Mouse (Mus musculus): Measurements from ENCODE around the gene Hpca. TPM values are rescaled to one million over a fixed set of nuclear protein-coding genes. Genes with fewer than 3 reads are reported as not detected.

The Hpca gene
- total and polyA plus RNA-seq, 2 experiments = 0.18 to 0.23 TPM

DNA sequence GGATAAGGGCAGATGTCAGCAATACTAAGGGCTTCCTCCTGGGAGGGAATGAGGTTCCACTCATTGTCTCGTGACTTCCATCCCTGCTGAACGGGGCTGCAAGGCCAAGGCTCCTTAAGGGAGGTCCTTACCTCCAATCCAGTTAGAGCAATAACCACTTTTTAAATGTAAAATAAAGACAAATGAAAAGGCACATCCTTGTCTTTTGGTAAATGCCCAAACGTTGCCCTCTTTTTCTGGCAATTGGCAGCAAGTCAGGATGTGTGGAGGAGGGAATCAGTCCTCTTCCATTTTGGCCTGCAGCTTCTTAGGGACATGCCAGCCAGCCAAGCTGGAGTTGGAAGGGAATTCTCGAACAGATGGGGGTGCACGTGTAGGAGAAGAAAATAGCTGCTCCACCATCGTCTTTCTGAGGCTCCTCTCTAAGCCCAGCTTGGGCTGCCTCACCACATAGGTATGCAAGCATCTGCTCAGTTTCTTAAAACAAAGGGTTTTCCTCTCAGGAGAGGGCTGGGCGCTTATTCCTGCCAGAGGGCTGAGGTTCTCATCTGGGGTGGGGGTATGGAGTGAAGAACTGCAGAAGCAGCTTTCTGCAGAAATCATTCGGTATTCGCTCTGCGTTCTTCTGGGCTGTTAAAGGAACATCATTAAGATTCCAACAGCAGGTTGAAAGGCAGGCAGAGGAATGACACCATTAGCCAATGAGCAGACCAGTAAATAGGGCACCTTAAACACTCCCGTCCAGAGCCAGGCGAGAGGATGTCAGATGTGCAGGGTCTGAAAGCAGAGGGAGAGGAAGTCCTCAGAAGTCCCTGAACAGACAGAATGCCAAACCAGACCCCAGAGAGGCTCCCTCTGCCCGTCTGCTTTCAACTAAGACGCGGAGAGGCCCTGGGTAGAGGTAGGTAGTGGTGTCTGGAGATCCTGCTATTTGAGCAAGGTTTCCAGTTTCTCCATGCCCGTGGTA, 22.8 kb upstream of the Hpca start:
- Histone ChIP-seq H3K27me3 (ENCODE audit: control insufficient read depth, insufficient read depth, low read length) (no peaks in the 10 kb centered on the region), H3K9ac (ENCODE audit: low read depth, low read length) (no peak overlapping the region), H3K79me2 (ENCODE audit: control insufficient read depth, insufficient read depth, low read length) (no peaks in the 10 kb centered on the region), H3K27ac (replicated peaks; ENCODE audit: insufficient read depth, low read depth, low read length) (no peak overlapping the region), H3K4me1 (ENCODE audit: control insufficient read depth, insufficient read depth, low read length) (peaks cover 16% of the 10 kb centered on the region), H3K4me3 (ENCODE audit: insufficient read depth, low read depth, low read length) (no peak overlapping the region), H3K36me3 (ENCODE audit: control insufficient read depth, insufficient read depth, low read length) (peaks cover 1% of the 10 kb centered on the region)
- WGBS = 87% methylated on average over 16 of the region's 16 CpGs
- TF ChIP-seq CTCF (IDR thresholded peaks at IDR 0.05; ENCODE audit: low read depth, low read length) = no peak
- no peak for TF ChIP-seq POLR2A (IDR thresholded peaks at IDR 0.05; ENCODE audit: extremely low read depth, insufficient read depth, low read length)
- no peak for DNase-seq (ENCODE audit: extremely low read depth, low read depth, low spot score)

DNA sequence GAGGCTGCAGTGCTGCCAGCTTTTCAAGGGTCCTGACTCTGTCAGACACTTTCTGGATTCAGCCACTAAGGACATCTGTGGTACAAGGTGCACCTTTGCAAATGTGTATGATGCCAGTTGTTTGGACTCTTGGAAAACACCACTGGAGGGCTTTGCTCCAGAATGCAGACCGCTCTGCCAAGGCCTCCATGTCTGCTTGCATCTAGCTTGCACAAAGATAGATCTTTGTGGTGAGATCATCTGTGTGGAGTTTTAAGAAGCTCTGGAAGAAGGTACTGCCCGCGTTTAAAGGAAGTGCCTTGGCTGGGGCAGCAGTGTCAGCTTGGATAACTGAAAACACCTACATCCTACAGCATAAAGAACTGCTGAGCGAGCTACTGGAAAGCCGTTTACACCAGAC, 21.7 kb upstream of the Hpca start:
- peaks cover 16% of the 10 kb centered on the region for H3K4me1 ChIP-seq (ENCODE audit: control insufficient read depth, insufficient read depth, low read length)
- no peak overlapping the region for H3K27ac ChIP-seq (replicated peaks; ENCODE audit: insufficient read depth, low read depth, low read length)
- DNase-seq (ENCODE audit: extremely low read depth, low read depth, low spot score) = peak; percentile 22
- no peaks in the 10 kb centered on the region for H3K27me3 ChIP-seq (ENCODE audit: control insufficient read depth, insufficient read depth, low read length)
- no peaks in the 10 kb centered on the region for H3K36me3 ChIP-seq (ENCODE audit: control insufficient read depth, insufficient read depth, low read length)
- TF ChIP-seq CTCF (IDR thresholded peaks at IDR 0.05; ENCODE audit: low read depth, low read length) = no peak
- no peak for TF ChIP-seq POLR2A (IDR thresholded peaks at IDR 0.05; ENCODE audit: extremely low read depth, insufficient read depth, low read length)
- no peak overlapping the region for H3K9ac ChIP-seq (ENCODE audit: low read depth, low read length)
- 87% methylated on average over 5 of the region's 5 CpGs for WGBS
- no peaks in the 10 kb centered on the region for H3K79me2 ChIP-seq (ENCODE audit: control insufficient read depth, insufficient read depth, low read length)
- no peak overlapping the region for H3K4me3 ChIP-seq (ENCODE audit: insufficient read depth, low read depth, low read length)

DNA sequence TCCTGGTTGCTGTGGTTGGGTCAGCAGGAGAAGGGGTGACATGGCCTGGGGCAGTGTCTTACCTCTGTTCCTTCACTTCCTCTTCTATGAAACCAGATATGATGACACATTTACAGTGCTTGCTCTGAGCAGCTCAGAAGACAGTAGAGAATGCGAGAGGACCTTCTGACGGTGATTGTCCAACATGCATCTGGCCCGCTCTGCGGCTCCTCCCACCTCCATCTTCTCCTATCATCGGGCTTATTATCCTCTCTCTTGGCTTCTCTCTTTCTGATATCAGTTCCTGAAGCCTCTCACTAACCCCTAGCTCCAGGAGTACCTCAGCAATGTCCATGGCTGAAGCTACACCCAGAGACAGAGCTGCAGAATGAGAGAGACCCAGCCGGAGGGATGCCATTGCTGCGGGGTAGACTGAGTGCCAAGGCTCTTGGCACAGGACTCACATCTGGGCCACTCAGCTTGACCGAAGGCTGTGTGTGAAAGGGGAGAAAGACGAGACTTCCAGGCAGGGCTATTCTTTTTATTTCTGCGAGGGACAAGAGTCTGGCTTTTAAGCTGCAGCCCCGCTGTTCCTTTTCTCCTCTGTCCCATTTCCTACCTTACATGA, 20.7 kb upstream of the Hpca start:
- H3K27me3 ChIP-seq (ENCODE audit: control insufficient read depth, insufficient read depth, low read length) = no peaks in the 10 kb centered on the region
- H3K4me3 ChIP-seq (ENCODE audit: insufficient read depth, low read depth, low read length) = peak overlapping the region; percentile 35
- 26% methylated on average over 11 of the region's 11 CpGs for WGBS
- H3K79me2 ChIP-seq (ENCODE audit: control insufficient read depth, insufficient read depth, low read length) = no peaks in the 10 kb centered on the region
- peaks cover 16% of the 10 kb centered on the region for H3K4me1 ChIP-seq (ENCODE audit: control insufficient read depth, insufficient read depth, low read length)
- DNase-seq (ENCODE audit: extremely low read depth, low read depth, low spot score) = no peak
- H3K36me3 ChIP-seq (ENCODE audit: control insufficient read depth, insufficient read depth, low read length) = no peaks in the 10 kb centered on the region
- H3K9ac ChIP-seq (ENCODE audit: low read depth, low read length) = no peak overlapping the region
- TF ChIP-seq CTCF (IDR thresholded peaks at IDR 0.05; ENCODE audit: low read depth, low read length) = no peak
- TF ChIP-seq POLR2A (IDR thresholded peaks at IDR 0.05; ENCODE audit: extremely low read depth, insufficient read depth, low read length) = no peak
- peak overlapping the region; percentile 16; the same call in 1 of the 2 replicates for H3K27ac ChIP-seq (replicated peaks; ENCODE audit: insufficient read depth, low read depth, low read length)

DNA sequence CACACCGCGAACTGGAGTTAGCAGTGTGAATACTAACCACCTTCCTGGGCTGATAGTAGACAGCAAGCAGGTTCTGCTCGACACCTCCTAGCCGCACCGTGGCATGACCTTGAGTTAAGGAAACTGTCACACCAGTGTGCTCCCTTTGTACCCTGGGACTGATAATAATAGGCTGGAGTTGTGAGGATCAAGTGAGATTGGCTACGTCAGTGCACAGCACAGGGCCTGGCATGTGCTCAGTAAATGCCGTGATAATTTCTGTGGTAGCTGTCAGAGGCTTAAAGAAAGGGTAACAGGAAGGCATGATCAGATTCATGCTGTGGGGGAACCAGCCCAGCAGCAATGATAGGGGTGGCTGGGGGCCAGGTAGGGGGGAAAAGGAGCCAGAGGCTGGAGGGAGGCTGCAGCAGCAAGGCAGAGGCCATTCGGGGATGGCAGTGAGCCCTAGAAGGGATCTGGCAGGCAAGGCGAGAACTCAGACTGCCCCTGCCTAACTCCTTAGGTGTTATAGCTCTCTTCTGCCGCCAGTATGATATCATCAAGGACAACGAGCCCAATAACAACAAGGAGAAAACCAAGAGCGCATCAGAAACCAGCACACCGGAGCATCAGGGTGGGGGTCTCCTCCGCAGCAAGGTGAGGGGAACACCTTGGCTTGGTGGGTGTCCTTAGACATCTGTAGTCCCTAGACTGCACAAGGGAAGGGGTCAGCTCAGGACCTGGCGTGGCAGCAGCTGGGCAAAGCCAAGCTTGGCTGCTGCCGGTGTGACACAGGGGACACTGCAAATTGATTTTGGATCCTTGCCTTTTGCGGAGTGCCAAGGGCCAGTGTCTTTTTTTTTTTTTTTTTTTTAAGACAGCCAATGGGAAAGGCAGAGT, 20.0 kb upstream of the Hpca start:
- H3K27ac ChIP-seq (replicated peaks; ENCODE audit: insufficient read depth, low read depth, low read length) = no peak overlapping the region
- H3K4me3 ChIP-seq (ENCODE audit: insufficient read depth, low read depth, low read length) = no peak overlapping the region
- TF ChIP-seq CTCF (IDR thresholded peaks at IDR 0.05; ENCODE audit: low read depth, low read length) (0 out of 2 replicates have a peak, but pooled peaks have one; percentile 0), POLR2A (IDR thresholded peaks at IDR 0.05; ENCODE audit: extremely low read depth, insufficient read depth, low read length) (no peak)
- H3K36me3 ChIP-seq (ENCODE audit: control insufficient read depth, insufficient read depth, low read length) = no peaks in the 10 kb centered on the region
- peak; percentile 90 for DNase-seq (ENCODE audit: extremely low read depth, low read depth, low spot score)
- 35% methylated on average over 17 of the region's 17 CpGs for WGBS
- H3K4me1 ChIP-seq (ENCODE audit: control insufficient read depth, insufficient read depth, low read length) = peaks cover 18% of the 10 kb centered on the region
- no peak overlapping the region for H3K9ac ChIP-seq (ENCODE audit: low read depth, low read length)
- no peaks in the 10 kb centered on the region for H3K79me2 ChIP-seq (ENCODE audit: control insufficient read depth, insufficient read depth, low read length)
- no peaks in the 10 kb centered on the region for H3K27me3 ChIP-seq (ENCODE audit: control insufficient read depth, insufficient read depth, low read length)

DNA sequence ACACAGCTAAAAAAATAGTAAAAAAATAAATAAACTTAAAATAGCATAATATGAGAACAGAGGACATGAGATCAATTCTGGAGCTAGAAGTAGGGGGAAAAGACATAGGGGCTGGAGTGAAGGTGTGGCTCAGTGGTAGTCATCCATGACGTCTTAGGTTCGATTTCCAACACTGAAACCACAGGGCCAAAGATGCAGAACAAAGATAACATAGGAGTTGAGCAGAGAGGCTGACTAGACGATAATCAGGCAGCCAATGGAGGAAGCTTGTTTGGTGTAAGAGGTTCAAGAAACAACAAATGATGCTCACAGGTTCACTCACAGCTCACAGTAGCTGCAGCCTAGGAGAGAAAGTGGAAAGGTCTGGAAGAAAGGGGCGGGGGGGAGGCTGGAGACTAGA, 19.0 kb upstream of the Hpca start:
- H3K9ac ChIP-seq (ENCODE audit: low read depth, low read length) = no peak overlapping the region
- no peak for DNase-seq (ENCODE audit: extremely low read depth, low read depth, low spot score)
- no peaks in the 10 kb centered on the region for H3K27me3 ChIP-seq (ENCODE audit: control insufficient read depth, insufficient read depth, low read length)
- no peak overlapping the region for H3K27ac ChIP-seq (replicated peaks; ENCODE audit: insufficient read depth, low read depth, low read length)
- WGBS = 86% methylated on average over 4 of the region's 4 CpGs
- peaks cover 13% of the 10 kb centered on the region for H3K4me1 ChIP-seq (ENCODE audit: control insufficient read depth, insufficient read depth, low read length)
- H3K4me3 ChIP-seq (ENCODE audit: insufficient read depth, low read depth, low read length) = no peak overlapping the region
- no peaks in the 10 kb centered on the region for H3K36me3 ChIP-seq (ENCODE audit: control insufficient read depth, insufficient read depth, low read length)
- TF ChIP-seq POLR2A (IDR thresholded peaks at IDR 0.05; ENCODE audit: extremely low read depth, insufficient read depth, low read length) (no peak), CTCF (IDR thresholded peaks at IDR 0.05; ENCODE audit: low read depth, low read length) (no peak)
- H3K79me2 ChIP-seq (ENCODE audit: control insufficient read depth, insufficient read depth, low read length) = no peaks in the 10 kb centered on the region
